Mouse (Mus musculus) layer of hippocampus, postnatal 36 days (tissue): ENCODE results near the gene Zfyve28. TPM values are rescaled to one million over a fixed set of nuclear protein-coding genes. Genes with fewer than 3 reads are reported as not detected.

ENCODE experiments used
- DNase-seq, 2 experiments: peaks; one replicate each; pipeline ENCODE4 v3.0.0; 2022
- total RNA-seq, 2 experiments: library from RNA; stranded (reverse); gene quantifications; 2 replicates each; pipeline ENCODE4 v1.2.3; 2021

Gene Zfyve28
- total RNA-seq, 2 experiments from 2014 or later: 32.0 to 33.1 TPM

DNA sequence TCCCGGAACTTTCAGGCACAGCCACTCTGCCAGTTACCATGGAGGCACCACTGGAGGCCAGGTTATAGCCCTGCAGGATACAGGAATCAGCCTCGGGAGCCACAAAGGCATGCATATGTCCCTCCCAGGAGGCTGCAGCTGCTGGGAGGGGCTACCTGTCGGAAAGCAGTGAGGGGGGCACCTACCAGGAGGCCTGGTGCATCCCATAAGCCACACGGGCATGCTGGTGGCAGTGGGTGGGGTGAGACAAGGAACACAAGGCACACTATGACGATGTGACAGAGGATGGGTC, 112.9 kb downstream of the Zfyve28 start:
- DNase-seq: no peak

DNA sequence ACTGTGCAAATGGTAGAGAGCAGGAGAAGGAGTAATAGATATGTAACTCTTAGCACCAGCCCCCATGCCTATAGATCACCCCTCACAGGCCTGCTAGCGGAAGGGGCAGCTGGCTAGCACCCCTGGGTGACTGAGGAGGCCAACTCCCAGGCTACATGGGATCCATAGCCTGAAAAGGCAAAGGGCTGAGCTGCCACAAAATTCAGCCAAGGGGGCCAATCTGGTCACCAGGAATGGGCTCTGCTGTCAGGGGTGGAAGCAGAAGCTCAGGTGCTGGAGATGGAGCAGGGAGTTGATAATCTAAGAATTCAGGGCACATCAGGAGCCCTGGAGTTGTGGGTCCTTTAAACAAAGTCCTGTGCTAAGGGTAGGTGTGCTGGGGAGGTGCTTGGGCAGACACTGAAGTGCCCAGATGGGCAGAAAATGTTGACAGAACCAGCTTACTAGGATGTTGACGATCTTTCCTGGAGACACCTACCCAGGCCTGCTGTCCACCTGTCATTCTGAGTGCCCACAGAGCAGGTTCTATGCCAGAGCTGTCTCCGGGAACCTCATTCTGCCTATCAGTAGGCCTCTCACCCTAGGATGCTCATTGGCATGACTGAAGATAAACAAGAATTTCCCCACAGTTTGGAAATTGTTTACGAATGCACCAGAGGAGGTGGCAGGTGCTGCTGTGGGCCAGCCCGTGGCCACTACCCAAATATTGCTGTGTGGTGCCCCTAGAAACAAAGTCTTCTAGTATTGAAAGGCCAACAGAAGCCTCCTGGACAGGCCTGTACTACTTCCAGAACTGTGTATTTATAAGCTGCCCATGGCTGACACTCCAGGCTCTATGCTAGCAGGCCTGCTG, 113.5 kb downstream of the Zfyve28 start:
- peak in 1 of 2 experiments; percentile 2 for DNase-seq

DNA sequence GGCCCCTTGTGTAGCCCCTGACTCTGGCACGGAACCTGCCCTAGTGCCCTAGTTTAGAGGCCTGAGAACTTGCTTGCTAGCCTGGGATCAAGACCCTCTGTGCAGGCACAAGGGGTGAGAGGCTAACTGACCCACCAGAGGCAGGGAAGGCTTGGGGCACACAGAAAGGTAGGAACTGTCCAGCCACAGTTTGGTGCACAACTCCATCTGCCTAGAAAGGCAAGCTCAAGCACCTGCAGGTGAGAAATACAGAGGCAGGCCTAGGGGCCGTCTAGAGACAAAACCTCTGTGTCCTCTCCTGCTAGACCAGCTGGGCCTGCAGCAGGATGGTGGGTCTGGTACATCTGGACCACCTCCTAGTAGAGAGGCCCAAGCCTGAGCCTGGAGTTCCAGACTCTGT, 114.2 kb downstream of the Zfyve28 start:
- no peak for DNase-seq

GRCm38 (mm10) chr5:34170726-34171125, 117.5 kb downstream of the Zfyve28 start:
- DNase-seq: peak in 1 of 2 experiments; percentile 8

GRCm38 (mm10) chr5:34169954-34170353, 118.3 kb downstream of the Zfyve28 start:
- no peak for DNase-seq

DNA sequence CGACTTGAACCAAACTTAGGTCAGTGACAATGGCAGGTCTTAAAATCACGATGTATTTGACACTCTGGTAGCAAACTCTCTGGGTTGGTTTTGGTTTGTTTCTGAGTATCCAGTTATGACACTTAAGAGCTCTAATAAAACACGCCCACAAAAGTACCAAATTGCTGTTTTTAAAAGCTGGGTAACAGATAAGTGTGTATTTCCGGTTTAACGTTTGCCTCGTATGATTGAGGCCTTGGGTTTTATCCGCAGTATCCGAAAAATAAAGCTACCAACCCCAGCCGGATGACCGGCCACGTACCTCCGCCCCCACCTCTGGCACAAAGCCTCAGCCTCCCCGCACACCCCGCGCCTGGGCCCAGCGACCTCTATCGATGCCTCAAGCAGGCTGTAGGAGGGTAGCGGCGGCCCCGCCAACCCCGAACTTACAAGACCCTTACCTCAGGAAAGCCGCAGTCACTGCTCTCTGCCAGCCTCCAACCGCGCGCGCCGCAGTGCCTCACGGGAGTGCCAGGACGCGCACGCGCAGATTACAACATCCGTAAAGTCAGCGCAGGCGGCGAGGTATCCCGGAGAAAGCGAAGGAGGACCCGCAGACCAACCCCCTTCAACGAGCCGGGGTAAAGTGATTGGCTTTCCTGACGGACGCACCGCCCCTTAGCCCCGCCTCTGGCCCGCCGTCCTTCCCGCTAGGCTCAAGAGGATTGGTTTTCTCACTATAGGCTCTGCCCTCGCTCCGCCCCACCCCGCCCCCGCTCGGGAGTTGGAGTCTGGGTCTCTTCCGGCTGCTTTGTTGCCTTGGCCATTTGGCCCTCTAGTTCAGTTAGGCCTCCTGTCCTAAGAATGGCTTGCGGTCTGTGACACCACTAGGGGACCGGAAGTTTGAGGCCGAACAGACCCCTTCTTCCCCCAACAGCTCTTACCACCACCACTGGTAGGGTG, 119.0 kb downstream of the Zfyve28 start, which contains the start of the genes Poln and Haus3:
Gene Poln (minus strand): TSS at position 499 of the 942 bp plus-strand sequence.
Gene Haus3 (minus strand): TSS at position 578 of the 942 bp plus-strand sequence.
- peak; percentile 97 to 98 for DNase-seq

GRCm38 (mm10) chr5:34167857-34168256, 120.4 kb downstream of the Zfyve28 start:
- DNase-seq: no peak

DNA sequence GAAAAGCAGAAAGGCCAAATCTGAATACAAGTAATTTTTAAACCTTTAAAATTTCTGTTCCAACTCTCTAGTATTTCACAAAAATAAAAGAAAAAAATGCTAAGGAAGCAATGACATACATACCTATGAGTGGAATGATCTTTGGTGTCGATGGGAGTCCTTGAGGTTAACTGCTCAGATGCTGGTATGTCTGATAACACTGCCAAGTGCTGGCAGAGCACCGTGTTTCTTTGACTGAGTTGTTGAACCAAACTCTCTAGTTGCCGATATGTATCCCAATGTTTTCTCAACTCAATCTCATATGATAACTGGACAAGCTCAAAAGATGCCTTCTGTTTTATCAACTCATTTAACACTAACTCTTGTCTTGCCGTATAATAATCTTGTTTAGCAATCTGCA, 122.5 kb downstream of the Zfyve28 start:
- DNase-seq: no peak

DNA sequence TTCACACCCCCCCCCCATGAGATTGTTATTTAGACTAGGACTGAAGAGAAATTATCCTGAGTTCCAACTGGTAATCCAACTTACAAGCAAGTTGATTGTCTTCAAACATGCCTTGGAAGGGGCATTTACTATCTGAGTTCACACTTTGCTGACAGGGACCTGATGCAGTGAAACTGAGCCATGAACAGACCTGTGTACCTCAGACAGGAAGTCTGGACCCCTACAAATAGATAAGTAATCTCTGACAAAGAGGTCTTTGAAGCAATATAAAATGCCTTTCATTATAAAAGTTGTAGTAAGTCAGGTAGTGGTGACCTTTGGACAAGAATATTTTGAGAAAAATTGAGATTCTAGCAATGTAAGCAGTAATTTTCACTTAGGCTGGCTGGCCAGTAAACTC, 139.8 kb downstream of the Zfyve28 start:
- DNase-seq: no peak

GRCm38 (mm10) chr5:34147554-34147953, 140.7 kb downstream of the Zfyve28 start:
- no peak for DNase-seq

Other genes with a start within 250 kb of the Zfyve28 start
- gene Poln, start 119.0 kb downstream of the Zfyve28 start, total RNA-seq: under 1 TPM; 0.71 to 0.92 TPM
- gene Haus3, start 118.9 kb downstream of the Zfyve28 start, total RNA-seq: 1 to 10 TPM; 6.3 to 6.4 TPM
- 10 to 100 TPM; 86.7 to 99.5 TPM for gene Mxd4, start 100.7 kb downstream of the Zfyve28 start, total RNA-seq
- gene Cfap99, start 151 bp upstream of the Zfyve28 start, total RNA-seq: under 1 TPM; 0.32 to 0.40 TPM
- gene Rnf4, start 47.8 kb upstream of the Zfyve28 start, total RNA-seq: 10 to 100 TPM; 84.8 to 85.9 TPM
- gene Fam193a, start 81.5 kb upstream of the Zfyve28 start, total RNA-seq: 10 to 100 TPM; 41.3 to 42.7 TPM
- gene Tnip2, start 225.5 kb upstream of the Zfyve28 start, total RNA-seq: 10 to 100 TPM; 22.5 to 26.3 TPM
- 1 to 10 TPM; 3.2 to 4.5 TPM for gene Sh3bp2, start 237.4 kb upstream of the Zfyve28 start, total RNA-seq